Comparison of ENCODE assay signal across 16 mouse cellular contexts in genomic region chr16:30127015-30127414, GRCm38 (mm10).
"Had no signal": no experiment of that assay in that cellular context is flagged by ENCODE, and none has a peak within 500 bp of the region (broad histone marks: within the 10 kb centered on the region; RNA-seq: fewer than 3 reads in every experiment).

No protein-coding gene starts in this region.

- H3K27me3 ChIP-seq: stomach, embryonic 15.5 days had no signal

- H3K4me3 ChIP-seq: neural tube, embryonic 13.5 days; neural tube, embryonic 15.5 days; stomach, embryonic 15.5 days had no signal

- H3K9ac ChIP-seq: neural tube, embryonic 13.5 days; neural tube, embryonic 15.5 days; stomach, embryonic 15.5 days had no signal

- DNase-seq: retina, postnatal 1 day; right cerebral cortex, adult 18-20 months; right cerebral cortex, postnatal 14 days; right cerebral cortex, postnatal 25 days; right cerebral cortex, postnatal 4 days; spleen, adult 18-20 months; thymus, adult 18-20 months; thymus, adult 2 months; thymus, postnatal 14 days; thymus, postnatal 25 days; thymus, postnatal 36 days; thymus, postnatal 4 days had no signal

- H3K27ac ChIP-seq: neural tube, embryonic 13.5 days; neural tube, embryonic 15.5 days; stomach, embryonic 15.5 days; stomach, postnatal 0 days had no signal

- H3K9me3 ChIP-seq: neural tube, embryonic 15.5 days; stomach, embryonic 15.5 days had no signal

- H3K36me3 ChIP-seq: neural tube, embryonic 13.5 days; neural tube, embryonic 15.5 days; stomach, embryonic 15.5 days had no signal
